Mouse (Mus musculus): ENCODE measurements around the gene Etv2. TPM values are rescaled to one million over a fixed set of nuclear protein-coding genes. Genes with fewer than 3 reads are reported as not detected.
A peak's percentile ranks its signal among the peaks of the same experiment; 100 is the strongest.

Etv2 gene
- polyA plus RNA-seq (2015; fragmentation: Nextera tagmentation; extraction: Ambion mirVana): not detected in 2 replicates

DNA sequence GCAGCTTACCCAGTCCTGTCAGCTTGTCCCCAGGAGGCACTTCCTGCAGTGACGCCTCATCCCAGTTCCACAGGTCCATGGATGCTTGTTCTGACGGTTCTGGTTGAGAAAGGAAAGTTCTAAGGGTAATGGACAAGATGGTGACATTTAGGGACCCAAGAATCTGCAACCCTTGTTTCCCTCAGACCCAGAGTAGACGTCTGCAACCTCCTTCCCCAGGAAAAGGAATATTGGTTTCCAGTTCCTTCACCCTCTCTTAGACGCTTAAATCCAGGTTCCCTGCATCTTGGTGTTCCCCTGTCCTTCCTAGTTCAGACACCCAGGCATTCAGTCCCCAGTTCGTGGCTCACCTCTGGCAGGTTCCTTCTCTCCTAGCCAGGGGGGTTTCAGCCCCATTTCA, at the start of gene Etv2:
Gene Etv2, minus strand, starts transcription at position 101 of the 400 bp plus-strand sequence.
- H3K36me3 ChIP-seq: peaks cover 4% of the 10 kb centered on the region
- ATAC-seq (ENCODE audit: insufficient number of reproducible peaks, low FRiP score, low TSS enrichment, low read depth): no peak
- H3K4me1 ChIP-seq: peaks cover 20% of the 10 kb centered on the region
- H3K4me3 ChIP-seq (replicated peaks): peak within 1 kb of the TSS; percentile 7; the same call in 1 of the 2 replicates
- no peak within 1 kb of the TSS for H3K9ac ChIP-seq
- peaks cover 61% of the 10 kb centered on the region for H3K27me3 ChIP-seq
- H3K4me2 ChIP-seq (replicated peaks): peak within 1 kb of the TSS; percentile 23
- 4% methylated on average over 5 of the region's 5 CpGs for WGBS
- no peaks in the 10 kb centered on the region for H3K9me3 ChIP-seq (replicated peaks)
- no peak within 1 kb of the TSS for H3K27ac ChIP-seq (replicated peaks)

DNA sequence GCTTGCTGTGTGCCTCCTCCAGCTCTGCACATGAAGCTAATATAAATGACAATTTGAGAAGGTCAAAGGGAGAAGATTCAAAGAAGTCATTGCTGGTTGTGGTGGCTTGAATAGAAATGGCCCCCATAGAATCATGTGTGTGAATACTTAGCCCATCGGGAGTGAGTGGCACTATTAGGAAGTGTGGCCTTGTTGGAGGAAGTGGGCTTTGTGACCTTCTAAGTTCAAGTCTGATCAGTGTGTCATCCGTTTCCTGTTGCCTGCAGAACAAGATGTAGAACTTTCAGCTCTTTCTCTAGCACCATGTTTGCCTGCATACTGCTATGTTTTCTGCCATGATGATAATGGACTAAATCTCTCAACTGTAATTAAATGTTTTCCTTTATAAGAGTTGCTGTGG, 47.8 kb upstream of the Etv2 start:
- Histone ChIP-seq H3K9me3 (replicated peaks) (no peaks in the 10 kb centered on the region), H3K4me2 (replicated peaks) (no peak overlapping the region), H3K27me3 (peaks cover 18% of the 10 kb centered on the region), H3K4me1 (no peaks in the 10 kb centered on the region), H3K27ac (replicated peaks) (no peak overlapping the region), H3K4me3 (replicated peaks) (no peak overlapping the region), H3K36me3 (no peaks in the 10 kb centered on the region), H3K9ac (no peak overlapping the region)
- 84% methylated on average over 2 of the region's 2 CpGs for WGBS
- no peak for ATAC-seq (ENCODE audit: insufficient number of reproducible peaks, low FRiP score, low TSS enrichment, low read depth)

DNA sequence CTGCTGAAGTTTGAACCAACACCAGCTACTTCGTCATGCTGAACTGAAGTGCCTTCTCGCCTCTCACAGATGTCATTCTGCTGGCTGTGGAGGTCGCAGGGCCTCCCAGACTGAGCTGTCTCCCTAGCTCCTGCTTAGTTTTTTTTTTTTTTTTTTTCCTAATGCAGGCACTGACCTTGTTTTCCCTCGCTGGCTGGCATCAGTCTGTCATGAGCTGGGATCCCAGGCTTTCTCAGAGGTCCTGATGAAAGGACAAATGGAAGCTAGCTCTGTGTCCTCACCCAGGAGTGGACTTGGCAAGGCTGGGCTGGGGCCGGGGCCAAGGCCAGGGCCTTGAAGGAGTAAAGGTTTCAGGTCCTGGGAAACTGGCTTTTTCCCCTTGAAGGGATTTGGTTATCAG, 46.2 kb upstream of the Etv2 start:
- H3K27me3 ChIP-seq: peaks cover 8% of the 10 kb centered on the region
- H3K4me1 ChIP-seq: no peaks in the 10 kb centered on the region
- H3K4me3 ChIP-seq (replicated peaks): no peak overlapping the region
- no peaks in the 10 kb centered on the region for H3K36me3 ChIP-seq
- no peak overlapping the region for H3K4me2 ChIP-seq (replicated peaks)
- H3K9me3 ChIP-seq (replicated peaks): no peaks in the 10 kb centered on the region
- 48% methylated on average over 5 of the region's 5 CpGs for WGBS
- no peak for ATAC-seq (ENCODE audit: insufficient number of reproducible peaks, low FRiP score, low TSS enrichment, low read depth)
- no peak overlapping the region for H3K27ac ChIP-seq (replicated peaks)
- no peak overlapping the region for H3K9ac ChIP-seq

DNA sequence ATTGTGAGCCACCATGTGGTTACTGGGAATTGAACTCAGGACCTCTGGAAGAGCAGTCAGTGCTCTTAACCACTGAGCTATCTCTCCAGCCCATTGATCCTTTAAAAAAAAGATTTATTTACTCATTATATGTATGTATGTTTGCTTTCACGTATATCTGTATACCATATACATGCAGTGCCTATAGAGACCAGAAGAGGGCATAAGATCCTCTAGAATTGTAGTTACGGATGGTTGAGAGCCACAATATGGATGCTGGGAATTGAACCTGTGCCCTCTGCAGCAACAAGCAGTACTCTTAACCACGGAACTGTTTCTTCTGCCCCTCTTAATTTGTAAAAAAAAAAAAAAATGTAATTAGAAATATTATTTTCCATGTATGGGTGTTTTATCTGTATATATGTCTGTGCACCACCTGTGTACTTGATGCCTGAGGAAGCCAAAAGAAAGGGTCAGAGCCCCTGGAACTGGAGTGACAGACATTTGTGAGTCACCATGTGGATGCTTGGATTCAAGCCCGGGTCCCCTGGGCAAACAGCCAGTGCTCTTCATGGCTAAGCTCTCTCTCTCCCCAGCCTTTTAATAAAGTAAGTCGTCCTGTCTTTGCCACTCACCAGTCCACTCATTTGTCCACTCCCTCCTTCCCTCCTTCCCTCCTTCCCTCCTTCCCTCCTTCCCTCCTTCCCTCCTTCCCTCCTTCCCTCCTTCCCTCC, 42.8 kb upstream of the Etv2 start:
- Histone ChIP-seq H3K9ac (no peak overlapping the region), H3K27me3 (peaks cover 5% of the 10 kb centered on the region; the same call in 1 of the 2 replicates), H3K4me3 (replicated peaks) (no peak overlapping the region), H3K9me3 (replicated peaks) (no peaks in the 10 kb centered on the region), H3K4me1 (no peaks in the 10 kb centered on the region), H3K36me3 (no peaks in the 10 kb centered on the region), H3K27ac (replicated peaks) (no peak overlapping the region), H3K4me2 (replicated peaks) (no peak overlapping the region)
- WGBS: 65% methylated on average over 5 of the region's 5 CpGs
- no peak for ATAC-seq (ENCODE audit: insufficient number of reproducible peaks, low FRiP score, low TSS enrichment, low read depth)

DNA sequence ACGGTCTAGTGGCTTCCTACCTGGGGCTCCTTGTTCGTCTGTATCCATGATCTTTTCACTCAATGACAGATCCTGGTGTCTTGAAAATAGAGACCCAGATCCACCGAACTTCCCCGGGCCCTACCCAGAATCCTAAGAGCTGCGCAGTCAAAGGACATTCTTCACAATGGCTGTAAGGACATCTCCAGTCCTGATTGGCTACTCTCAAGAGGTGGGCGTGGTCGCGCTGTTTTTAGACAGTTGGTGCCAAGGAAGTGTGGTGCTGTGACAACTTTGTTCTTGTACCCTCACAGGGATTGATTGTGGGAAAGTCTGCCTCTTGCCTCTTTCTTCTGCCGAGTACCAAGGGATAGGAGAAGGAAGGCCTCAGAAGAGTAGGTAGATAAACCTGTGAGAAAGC, 35.8 kb upstream of the Etv2 start, which contains the start of gene Pmis2:
Gene Pmis2, minus strand, starts transcription at position 126 of the 400 bp plus-strand sequence.
- Histone ChIP-seq H3K9ac (no peak within 1 kb of the TSS), H3K27me3 (no peaks in the 10 kb centered on the region; the same call in 1 of the 2 replicates), H3K4me3 (replicated peaks) (no peak within 1 kb of the TSS), H3K4me1 (no peaks in the 10 kb centered on the region), H3K9me3 (replicated peaks) (no peaks in the 10 kb centered on the region), H3K4me2 (replicated peaks) (no peak within 1 kb of the TSS), H3K27ac (replicated peaks) (no peak within 1 kb of the TSS), H3K36me3 (no peaks in the 10 kb centered on the region)
- WGBS: 71% methylated on average over 9 of the region's 9 CpGs
- ATAC-seq (ENCODE audit: insufficient number of reproducible peaks, low FRiP score, low TSS enrichment, low read depth): no peak

DNA sequence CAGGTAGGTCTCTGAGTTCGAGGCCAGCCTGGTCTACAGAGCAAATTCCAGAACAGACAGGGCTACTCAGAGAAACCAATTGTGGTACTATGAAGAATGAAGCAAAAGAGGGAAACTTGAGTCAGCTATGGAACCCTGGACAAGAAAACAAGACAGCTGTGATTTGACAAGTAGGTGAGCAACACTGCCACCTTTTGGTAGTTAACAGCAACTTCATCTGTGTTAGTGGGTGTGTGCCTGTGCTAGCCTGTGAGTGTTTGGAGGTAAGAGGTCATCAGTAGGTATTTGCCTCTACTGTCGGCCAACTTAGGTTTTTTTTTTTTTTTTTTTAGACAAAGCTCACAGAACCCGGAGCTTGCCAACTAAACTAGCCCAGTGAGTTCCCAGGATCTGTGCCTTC, 33.6 kb upstream of the Etv2 start:
- Histone ChIP-seq H3K4me1 (peaks cover 10% of the 10 kb centered on the region; the same call in 1 of the 2 replicates), H3K4me2 (replicated peaks) (no peak overlapping the region), H3K27me3 (no peaks in the 10 kb centered on the region), H3K27ac (replicated peaks) (no peak overlapping the region), H3K9ac (no peak overlapping the region), H3K9me3 (replicated peaks) (no peaks in the 10 kb centered on the region), H3K36me3 (no peaks in the 10 kb centered on the region), H3K4me3 (replicated peaks) (no peak overlapping the region)
- WGBS: 38% methylated on average over 3 of the region's 3 CpGs
- no peak for ATAC-seq (ENCODE audit: insufficient number of reproducible peaks, low FRiP score, low TSS enrichment, low read depth)

DNA sequence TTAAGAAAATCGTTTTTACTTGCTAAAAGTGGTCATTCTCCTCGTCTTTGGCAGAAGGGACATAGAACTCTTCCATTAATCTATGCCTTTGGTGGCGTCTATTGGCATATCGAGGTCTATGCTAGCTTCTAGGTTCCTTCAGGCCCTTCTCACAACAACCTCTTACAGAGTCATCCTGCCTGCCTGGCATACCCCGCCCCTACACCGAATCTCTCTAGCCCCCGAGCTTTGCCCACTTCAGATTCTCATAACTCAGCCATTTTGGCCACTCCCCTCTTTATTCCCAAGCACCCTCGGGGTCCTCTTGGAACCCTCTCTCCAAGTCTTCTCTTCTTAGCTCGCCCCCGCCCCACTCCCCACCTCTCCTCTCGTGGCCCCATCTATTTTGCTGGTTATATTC, 29.7 kb upstream of the Etv2 start:
- 0 out of 2 replicates have a peak overlapping the region, but pooled peaks have one; percentile 44 for H3K27ac ChIP-seq (replicated peaks)

DNA sequence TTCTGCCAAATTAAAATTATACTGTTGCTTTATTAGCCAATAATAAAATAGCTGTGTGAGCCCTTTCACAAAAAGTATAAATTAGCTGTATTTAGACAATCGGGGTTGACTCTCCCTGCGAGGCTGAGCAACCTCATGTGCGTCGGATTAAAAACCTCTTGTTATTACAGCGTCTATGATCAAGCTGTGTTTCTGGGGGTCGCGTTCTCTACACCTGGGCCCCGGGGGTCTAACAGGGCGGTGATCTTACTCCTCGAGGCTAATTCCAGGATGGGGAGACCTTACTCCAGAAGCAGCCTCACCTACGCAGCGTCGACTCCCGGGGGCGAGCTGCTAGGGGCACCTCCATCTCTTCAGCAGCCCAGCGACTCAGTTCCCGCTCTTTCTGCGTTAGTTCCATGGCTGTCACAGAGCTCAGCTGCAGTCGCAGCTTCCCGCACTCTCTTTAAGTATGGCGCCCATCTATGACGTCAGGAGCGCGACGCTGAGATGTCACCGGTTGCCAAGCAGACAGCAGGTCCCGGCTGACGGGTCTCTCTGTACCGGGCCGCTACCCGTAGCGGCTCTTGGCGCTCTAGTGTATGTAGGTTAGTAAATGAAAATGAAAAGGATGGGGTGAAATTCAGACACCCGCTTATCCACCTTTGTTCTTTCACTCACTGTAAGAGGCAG, 29.0 kb upstream of the Etv2 start, which contains the start of gene Haus5:
Gene Haus5, minus strand, starts transcription at position 466 of the 672 bp plus-strand sequence.
- Histone ChIP-seq H3K4me1 (peaks cover 14% of the 10 kb centered on the region; the same call in 1 of the 2 replicates), H3K36me3 (peaks cover 27% of the 10 kb centered on the region), H3K4me3 (replicated peaks) (peak within 1 kb of the TSS; percentile 79), H3K27ac (replicated peaks) (0 out of 2 replicates have a peak within 1 kb of the TSS, but pooled peaks have one; percentile 44), H3K4me2 (replicated peaks) (peak within 1 kb of the TSS; percentile 87), H3K9me3 (replicated peaks) (no peaks in the 10 kb centered on the region), H3K9ac (peak within 1 kb of the TSS; percentile 86), H3K27me3 (no peaks in the 10 kb centered on the region)
- ATAC-seq (ENCODE audit: insufficient number of reproducible peaks, low FRiP score, low TSS enrichment, low read depth): peak; percentile 90
- WGBS: under 1% methylated on average over 34 of the region's 34 CpGs

More for the DNA sequence above, 29.7 kb upstream of the Etv2 start:
- H3K9ac ChIP-seq: peak overlapping the region; percentile 86
- H3K27me3 ChIP-seq: no peaks in the 10 kb centered on the region
- peaks cover 21% of the 10 kb centered on the region for H3K36me3 ChIP-seq
- ATAC-seq (ENCODE audit: insufficient number of reproducible peaks, low FRiP score, low TSS enrichment, low read depth): no peak
- no peaks in the 10 kb centered on the region for H3K9me3 ChIP-seq (replicated peaks)
- H3K4me3 ChIP-seq (replicated peaks): peak overlapping the region; percentile 79
- peak overlapping the region; percentile 87 for H3K4me2 ChIP-seq (replicated peaks)
- WGBS: 9% methylated on average over 11 of the region's 11 CpGs
- peaks cover 14% of the 10 kb centered on the region; the same call in 1 of the 2 replicates for H3K4me1 ChIP-seq

DNA sequence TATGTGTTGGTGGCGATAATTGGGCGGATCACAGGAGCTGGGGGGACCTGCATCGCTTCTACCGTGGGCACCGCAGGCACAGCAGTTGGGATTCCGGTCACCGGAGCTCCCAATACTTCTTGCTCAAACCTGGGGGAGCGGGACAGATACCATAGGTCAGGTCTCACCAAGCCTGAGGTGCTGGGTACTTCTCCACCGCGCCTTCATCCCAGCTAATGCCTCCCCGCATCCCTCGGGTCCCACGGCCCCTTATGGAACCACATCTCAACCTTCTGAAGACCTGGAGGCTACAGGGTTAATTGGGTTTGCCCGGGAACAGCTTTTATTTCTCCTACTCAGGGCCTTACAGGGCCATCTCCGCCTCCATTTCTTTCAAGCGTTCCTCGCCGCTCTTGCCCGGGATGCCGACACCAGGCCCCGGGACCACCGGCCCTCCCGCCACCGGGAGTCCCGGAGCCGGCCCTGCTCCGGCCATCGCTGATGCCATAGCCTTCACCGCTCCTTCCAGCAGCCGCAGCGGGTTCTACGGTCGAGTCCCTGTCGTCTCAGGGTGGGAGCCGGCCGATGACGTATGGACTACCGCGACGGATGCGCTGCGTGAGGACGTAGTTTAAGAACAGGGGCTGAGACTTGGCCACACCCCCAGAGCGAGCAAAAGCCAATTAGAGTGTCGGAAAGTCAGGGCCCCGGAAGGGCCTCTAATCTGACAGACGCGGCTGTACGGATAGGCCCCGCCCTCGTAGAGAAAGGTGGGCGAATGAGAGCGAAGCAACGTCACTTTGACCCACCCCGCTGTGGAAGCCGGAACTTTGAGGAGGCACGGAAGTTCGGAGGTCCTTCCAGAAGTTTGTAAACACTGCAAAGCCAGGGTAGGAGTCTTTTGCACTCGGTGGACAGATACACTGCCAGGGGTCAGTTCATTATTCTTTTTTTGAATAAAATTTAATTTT, 14.2 kb upstream of the Etv2 start, which contains the start of gene Rbm42:
Gene Rbm42, minus strand, starts transcription at position 727 of the 950 bp plus-strand sequence.
- Histone ChIP-seq H3K36me3 (peaks cover 54% of the 10 kb centered on the region), H3K4me1 (peaks cover 15% of the 10 kb centered on the region), H3K9me3 (replicated peaks) (no peaks in the 10 kb centered on the region), H3K27me3 (no peaks in the 10 kb centered on the region), H3K4me3 (replicated peaks) (peak within 1 kb of the TSS; percentile 98), H3K9ac (peak within 1 kb of the TSS; percentile 99), H3K27ac (replicated peaks) (peak within 1 kb of the TSS; percentile 58; the same call in 1 of the 2 replicates), H3K4me2 (replicated peaks) (peak within 1 kb of the TSS; percentile 93)
- ATAC-seq (ENCODE audit: insufficient number of reproducible peaks, low FRiP score, low TSS enrichment, low read depth): peak; percentile 99
- WGBS: 1% methylated on average over 59 of the region's 59 CpGs

DNA sequence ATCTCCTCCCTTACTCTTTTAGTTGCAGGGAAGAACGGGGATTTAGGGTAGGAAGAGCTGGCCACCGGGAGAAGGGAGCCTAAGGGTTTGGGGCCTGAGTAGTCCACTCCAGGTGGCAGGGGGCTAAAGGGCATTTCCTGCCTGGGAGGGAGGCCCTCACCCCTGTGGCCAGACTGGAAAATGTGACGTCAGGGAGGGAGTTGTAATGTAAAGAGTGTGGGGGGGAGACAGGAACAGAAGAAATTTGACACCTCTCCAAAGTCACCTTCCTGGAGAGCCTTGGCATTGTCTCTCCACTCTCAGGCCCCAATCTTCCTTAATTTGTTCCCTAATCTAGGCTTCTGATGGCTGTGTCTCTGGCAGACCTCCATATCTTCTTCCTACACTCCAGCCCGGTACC, 3.4 kb upstream of the Etv2 start:
- Histone ChIP-seq H3K4me2 (replicated peaks) (no peak overlapping the region), H3K27me3 (peaks cover 31% of the 10 kb centered on the region), H3K36me3 (peaks cover 37% of the 10 kb centered on the region), H3K4me3 (replicated peaks) (no peak overlapping the region), H3K9me3 (replicated peaks) (no peaks in the 10 kb centered on the region), H3K9ac (no peak overlapping the region), H3K27ac (replicated peaks) (no peak overlapping the region), H3K4me1 (peaks cover 15% of the 10 kb centered on the region)
- 16% methylated on average over 4 of the region's 4 CpGs for WGBS
- no peak for ATAC-seq (ENCODE audit: insufficient number of reproducible peaks, low FRiP score, low TSS enrichment, low read depth)
